Mouse (Mus musculus): ENCODE measurements around the gene Nup153. TPM values are rescaled to one million over a fixed set of nuclear protein-coding genes. Genes with fewer than 3 reads are reported as not detected.

The Nup153 gene
- 17.8 and 22.7 TPM in 2 replicates for polyA plus RNA-seq (2012)

GRCm38 (mm10) chr13:46727837-46728268 is at the start of gene Nup153:
Gene Nup153, minus strand, starts transcription at chr13:46727940.
- no peak for TF ChIP-seq GATA1 (IDR thresholded peaks at IDR 0.05; ENCODE audit: low read length)

GRCm38 (mm10) chr13:46777461-46777860 is 49.7 kb upstream of the Nup153 start:
- no peak for TF ChIP-seq GATA1 (IDR thresholded peaks at IDR 0.05; ENCODE audit: low read length)

- no peak for TF ChIP-seq GATA1 (IDR thresholded peaks at IDR 0.05; ENCODE audit: low read length)
These were observed 49.0 kb upstream of the Nup153 start for GRCm38 (mm10) chr13:46776636-46777305.

- no peak for TF ChIP-seq GATA1 (IDR thresholded peaks at IDR 0.05; ENCODE audit: low read length)
These were observed 47.3 kb upstream of the Nup153 start for GRCm38 (mm10) chr13:46774998-46775397.

GRCm38 (mm10) chr13:46772581-46772980 is 44.8 kb upstream of the Nup153 start:
- no peak for TF ChIP-seq GATA1 (IDR thresholded peaks at IDR 0.05; ENCODE audit: low read length)

- no peak for TF ChIP-seq GATA1 (IDR thresholded peaks at IDR 0.05; ENCODE audit: low read length)
These were observed 37.6 kb upstream of the Nup153 start for GRCm38 (mm10) chr13:46765361-46765760.

GRCm38 (mm10) chr13:46763210-46763609 is 35.5 kb upstream of the Nup153 start:
- no peak for TF ChIP-seq GATA1 (IDR thresholded peaks at IDR 0.05; ENCODE audit: low read length)

- TF ChIP-seq GATA1 (IDR thresholded peaks at IDR 0.05; ENCODE audit: low read length), result no peak
These were observed 33.2 kb upstream of the Nup153 start for GRCm38 (mm10) chr13:46760921-46761320.

GRCm38 (mm10) chr13:46759281-46759809 is 31.6 kb upstream of the Nup153 start:
- no peak for TF ChIP-seq GATA1 (IDR thresholded peaks at IDR 0.05; ENCODE audit: low read length)

GRCm38 (mm10) chr13:46758627-46759026 is 30.9 kb upstream of the Nup153 start:
- TF ChIP-seq GATA1 (IDR thresholded peaks at IDR 0.05; ENCODE audit: low read length), result no peak

GRCm38 (mm10) chr13:46757946-46758345 is 30.2 kb upstream of the Nup153 start:
- no peak for TF ChIP-seq GATA1 (IDR thresholded peaks at IDR 0.05; ENCODE audit: low read length)

- no peak for TF ChIP-seq GATA1 (IDR thresholded peaks at IDR 0.05; ENCODE audit: low read length)
These were observed 25.6 kb upstream of the Nup153 start for GRCm38 (mm10) chr13:46753294-46753693.

GRCm38 (mm10) chr13:46752566-46753229 is 25.0 kb upstream of the Nup153 start:
- TF ChIP-seq GATA1 (IDR thresholded peaks at IDR 0.05; ENCODE audit: low read length), result no peak

- TF ChIP-seq GATA1 (IDR thresholded peaks at IDR 0.05; ENCODE audit: low read length), result no peak
These were observed 20.6 kb upstream of the Nup153 start for GRCm38 (mm10) chr13:46748138-46748873.

GRCm38 (mm10) chr13:46743821-46744220 is 16.1 kb upstream of the Nup153 start:
- no peak for TF ChIP-seq GATA1 (IDR thresholded peaks at IDR 0.05; ENCODE audit: low read length)

- no peak for TF ChIP-seq GATA1 (IDR thresholded peaks at IDR 0.05; ENCODE audit: low read length)
These were observed 14.6 kb upstream of the Nup153 start for GRCm38 (mm10) chr13:46742367-46742766.

Data from G1E-ER4 (cell line).